Mouse (Mus musculus): ENCODE results near the gene Chd1l. TPM values are rescaled to one million over a fixed set of nuclear protein-coding genes. Genes with fewer than 3 reads are reported as not detected.
A peak's percentile ranks its signal among the peaks of the same experiment; 100 is the strongest.

Gene Chd1l
- total RNA-seq, 2 experiments from 2014 or later, result 9.2 to 10.3 TPM

DNA sequence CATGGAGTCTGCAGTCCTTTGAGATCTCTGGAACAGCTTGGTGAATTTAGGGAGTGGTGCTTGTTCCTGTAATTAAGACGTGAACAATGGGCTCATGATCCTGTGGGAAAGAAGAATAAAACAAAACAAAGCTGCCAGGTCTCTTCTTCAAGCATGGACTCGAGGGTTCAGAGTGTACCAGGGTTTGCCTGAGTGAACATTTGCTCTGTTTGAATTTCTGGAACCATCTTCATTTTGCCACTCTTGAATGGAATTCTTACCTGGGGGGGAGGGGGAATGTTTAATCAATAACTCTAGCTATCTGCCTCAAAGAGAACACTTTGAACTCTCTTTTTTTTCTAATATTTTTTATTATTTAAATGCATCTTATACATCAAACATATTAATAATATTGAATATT is 14.6 kb upstream of the Chd1l start:
- intact Hi-C loops (cut with DNase I), result no loop called here

DNA sequence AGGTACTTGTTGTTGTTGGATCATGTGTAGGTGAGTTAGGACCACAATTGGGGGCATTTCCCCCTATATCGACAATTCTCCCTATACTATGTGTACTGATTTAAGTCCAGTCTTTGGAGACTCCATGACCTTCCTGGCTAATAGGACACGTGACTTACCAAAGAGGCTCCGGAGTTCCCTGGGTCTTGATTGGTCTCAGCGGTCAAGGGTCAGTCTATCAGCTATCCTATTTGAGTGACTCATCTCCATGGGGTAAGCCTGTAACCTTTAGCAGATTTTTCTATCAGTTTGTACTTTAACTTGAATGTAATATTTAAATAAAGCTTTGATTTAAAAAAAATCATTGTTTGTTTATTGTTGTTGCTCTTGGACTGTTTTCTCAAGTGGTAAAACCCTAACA is 10.7 kb upstream of the Chd1l start:
- intact Hi-C loops (cut with DNase I), result no loop called here
- DNase-seq (ENCODE audit: low spot score in 2 of 2), result no peak

More for the DNA sequence above, 14.6 kb upstream of the Chd1l start:
- DNase-seq (ENCODE audit: low spot score in 2 of 2), result no peak

DNA sequence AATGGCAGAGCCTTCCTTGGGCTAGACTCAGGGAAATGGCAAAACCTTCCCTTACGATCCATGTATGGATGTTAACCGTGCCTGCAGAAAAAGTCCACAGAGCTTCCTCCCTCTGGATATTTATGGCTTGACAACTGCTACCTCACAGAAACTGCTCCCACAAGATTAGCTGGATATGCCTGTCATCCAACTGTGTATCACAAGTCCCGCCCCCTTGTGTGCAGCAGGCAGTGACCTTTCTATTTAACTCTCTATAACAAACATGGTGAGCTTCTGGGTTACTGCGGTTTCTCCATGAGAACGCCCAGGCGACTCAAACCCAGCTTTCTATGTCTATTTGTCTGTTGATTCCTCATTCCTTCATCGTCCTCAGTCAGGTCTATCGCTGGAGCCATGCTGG is 7.9 kb upstream of the Chd1l start:
- intact Hi-C loops (cut with DNase I), result no loop called here
- DNase-seq (ENCODE audit: low spot score in 2 of 2), result peak in 1 of 2 experiments; percentile 5

DNA sequence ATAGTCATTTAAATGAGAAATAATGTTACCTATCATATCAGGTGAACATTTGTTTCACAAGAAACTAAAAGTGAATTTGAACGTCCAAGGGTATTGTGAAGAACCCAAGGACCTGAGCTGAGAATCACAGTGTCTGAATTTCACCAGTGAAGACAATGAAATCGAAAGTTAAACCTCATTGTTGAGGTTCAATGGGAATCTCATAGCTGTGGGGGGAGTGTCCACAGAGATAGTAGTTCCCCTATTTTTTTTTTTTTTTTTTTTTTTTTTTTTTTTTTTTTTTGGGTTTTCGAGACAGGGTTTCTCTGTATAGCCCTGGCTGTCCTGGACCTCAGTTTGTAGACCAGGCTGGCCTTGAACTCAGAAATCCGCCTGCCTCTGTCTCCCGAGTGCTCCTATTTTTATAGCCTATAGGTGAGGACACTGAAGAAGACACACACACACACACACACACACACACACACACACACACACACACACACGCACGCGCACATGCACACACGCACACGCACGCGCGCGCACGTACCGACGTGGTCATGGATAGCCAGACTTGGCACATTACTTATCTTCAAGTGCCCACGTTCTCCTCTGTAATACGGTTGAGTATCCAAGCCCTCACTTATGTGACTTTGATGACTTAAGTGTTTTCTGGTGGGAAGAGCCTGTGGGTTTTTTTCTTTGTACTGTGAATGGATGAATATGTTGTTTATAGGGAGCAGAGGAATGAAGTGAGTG is 7.3 kb upstream of the Chd1l start:
- intact Hi-C loops (cut with DNase I), result no loop called here
- DNase-seq (ENCODE audit: low spot score in 2 of 2), result no peak

DNA sequence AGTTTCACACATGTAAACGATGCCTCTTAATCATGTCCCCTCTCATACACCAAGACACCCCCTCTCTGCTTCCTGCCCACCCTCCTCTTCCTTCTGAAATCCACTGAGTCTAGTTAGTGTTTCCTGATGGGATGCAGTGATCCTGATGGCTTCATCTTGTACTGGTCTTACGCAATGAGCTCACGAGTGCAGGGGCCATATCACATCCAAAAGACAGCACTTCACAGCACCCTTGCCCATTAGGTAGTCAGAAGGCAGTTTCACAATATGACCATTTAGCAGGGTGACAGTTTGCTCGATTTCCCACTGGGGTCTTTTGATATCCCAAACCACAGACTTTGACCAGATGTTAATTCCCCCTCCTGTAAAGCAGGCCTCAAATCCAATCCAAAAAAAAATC is 5.9 kb upstream of the Chd1l start:
- intact Hi-C loops (cut with DNase I), result no loop called here
- no peak for DNase-seq (ENCODE audit: low spot score in 2 of 2)

DNA sequence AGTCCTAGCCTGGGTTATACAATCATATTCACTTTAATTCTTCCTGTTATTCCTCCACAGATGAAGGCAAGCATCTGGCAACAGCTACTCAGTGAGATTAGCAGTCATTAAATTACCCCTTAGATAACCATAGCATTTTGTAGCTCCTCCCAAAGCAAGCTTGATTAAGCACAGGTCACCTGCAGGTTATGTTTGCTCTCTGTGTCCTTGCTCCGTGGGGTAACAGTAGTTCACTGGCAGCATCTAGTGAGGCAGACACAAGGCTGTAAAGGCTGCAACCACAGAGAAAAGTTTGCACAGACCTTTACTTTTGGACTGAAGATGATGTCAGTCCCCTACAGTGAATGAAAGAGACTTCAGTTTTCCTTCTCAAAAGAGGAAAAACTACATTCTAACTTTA is 5.2 kb upstream of the Chd1l start:
- no peak for DNase-seq (ENCODE audit: low spot score in 2 of 2)
- intact Hi-C loops (cut with DNase I), result no loop called here

DNA sequence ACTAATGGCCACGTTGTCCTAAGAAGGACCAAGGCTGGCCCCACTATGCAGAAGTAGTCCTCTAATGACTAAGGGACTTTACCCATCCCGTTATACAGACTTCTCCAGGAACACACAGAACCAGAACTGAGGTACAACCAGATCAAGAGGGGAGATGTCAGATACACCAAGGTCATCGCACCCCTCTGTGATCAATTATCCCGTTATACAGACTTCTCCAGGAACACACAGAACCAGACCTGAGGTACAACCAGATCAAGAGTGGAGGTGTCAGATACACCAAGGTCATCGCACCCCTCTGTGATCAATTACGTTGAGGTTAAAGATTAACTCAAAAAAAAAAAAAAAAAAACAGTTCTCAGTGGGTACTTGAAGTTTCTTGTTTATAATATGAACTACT is 1.0 kb upstream of the Chd1l start:
- intact Hi-C loops (cut with DNase I), result no loop called here
- no peak for DNase-seq (ENCODE audit: low spot score in 2 of 2)

DNA sequence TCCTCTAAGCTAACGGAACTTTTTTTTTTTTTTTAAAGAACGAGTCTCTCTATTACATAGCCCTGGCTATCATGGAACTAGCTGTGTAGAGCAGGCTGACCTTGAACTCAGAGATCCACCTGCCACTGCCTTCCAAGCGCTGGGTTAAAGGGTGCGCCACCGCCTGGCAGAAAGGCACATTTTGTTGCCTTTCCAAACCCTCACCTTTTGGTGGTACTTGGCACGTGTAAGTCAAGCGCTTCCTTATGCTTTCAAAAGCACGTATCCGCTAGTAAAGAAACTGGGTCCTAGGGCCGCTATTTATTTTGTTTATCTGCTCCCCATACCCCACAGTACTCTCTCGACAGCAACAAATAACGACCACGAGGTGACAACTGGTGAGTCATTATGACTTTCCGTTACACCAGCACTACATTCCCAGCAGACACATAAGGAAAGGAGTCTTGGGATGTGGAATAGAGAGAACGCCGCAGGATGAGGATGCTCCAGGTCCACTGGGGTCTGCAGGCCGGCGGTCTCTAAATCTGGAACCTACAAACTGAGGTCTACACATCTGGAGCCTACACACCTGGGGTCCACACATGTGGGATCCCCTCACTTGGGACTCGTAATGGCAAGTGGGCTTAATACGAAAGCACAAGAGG is 680 bp downstream of the Chd1l start:
- DNase-seq (ENCODE audit: low spot score in 2 of 2), result peak in 1 of 2 experiments; percentile 7
- intact Hi-C loops (cut with DNase I), result no loop called here

DNA sequence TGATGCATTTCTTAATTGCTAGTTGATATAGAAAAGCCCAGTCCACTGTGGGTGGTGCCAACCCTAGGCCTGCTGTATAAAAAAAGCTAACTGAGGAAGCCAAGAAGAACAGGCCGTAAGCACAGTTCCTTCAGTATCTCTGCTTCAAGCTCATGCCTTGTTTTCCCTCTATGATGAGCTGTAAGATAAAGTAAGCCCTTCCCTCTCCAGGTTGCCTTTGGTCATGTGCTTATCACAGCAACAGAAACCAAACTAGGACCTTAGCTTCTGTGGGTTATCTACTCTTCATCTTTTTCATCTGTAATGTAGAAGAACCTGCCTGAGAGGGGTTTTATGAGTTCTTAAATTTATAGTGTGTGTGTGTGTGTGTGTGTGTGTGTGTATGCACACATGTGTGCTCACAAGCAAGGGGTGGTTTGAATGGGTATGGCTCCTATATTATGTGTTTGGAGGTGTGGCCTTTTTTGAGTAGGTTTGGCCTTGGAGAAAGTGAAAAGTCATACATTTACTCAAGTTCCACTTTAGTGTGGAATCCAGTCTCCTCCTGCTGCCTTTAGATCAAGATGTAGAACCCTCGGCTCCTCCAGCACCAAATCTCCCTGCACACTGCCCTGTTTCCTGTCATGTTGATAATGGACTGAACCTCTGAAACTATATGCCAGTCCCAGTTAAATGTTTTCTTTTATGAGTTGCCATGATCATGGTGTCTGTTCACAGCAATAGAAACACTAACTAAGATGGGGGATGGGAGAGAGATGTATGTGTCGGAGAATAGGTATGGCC is 9.8 kb downstream of the Chd1l start:
- DNase-seq (ENCODE audit: low spot score in 2 of 2), result no peak
- intact Hi-C loops (cut with DNase I), result no loop called here

DNA sequence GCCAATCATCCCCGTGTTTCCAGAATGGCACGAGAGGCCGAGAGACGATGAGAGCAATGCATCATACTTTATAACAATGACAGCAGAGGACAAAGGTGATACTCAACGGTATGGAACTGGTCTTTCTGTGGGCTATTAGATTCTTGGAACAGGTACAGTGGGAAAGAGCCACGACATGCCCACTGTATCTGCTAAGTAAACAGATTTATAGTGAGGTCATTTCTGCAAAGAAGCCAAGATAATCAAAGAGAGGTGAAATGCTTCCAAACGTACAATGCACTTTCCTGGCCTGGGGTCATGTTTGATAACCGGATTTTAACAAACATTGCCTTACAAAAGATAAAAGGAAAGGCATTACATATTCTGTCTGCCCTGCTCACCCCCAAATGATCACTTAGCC is 13.2 kb downstream of the Chd1l start:
- DNase-seq (ENCODE audit: low spot score in 2 of 2), result no peak
- intact Hi-C loops (cut with DNase I), result no loop called here

DNA sequence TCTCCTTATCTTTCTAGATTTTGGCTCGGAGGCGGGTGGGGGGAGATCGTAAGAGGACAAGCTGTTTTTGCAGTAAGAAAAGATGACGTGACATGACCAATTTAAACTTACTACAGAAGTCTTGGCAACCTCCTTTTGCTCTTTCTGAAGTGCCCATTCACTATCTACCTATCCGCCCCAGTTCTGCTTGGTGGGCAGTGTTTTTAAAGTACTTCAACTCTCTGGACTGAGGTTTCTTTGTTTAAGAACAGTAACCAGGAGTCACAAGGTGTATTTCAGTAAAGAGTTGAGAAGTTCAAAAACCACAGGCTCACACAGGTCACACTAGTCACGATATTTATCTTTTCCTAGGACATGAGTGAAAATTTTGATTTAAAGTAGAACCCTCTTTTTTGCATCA is 14.9 kb downstream of the Chd1l start:
- intact Hi-C loops (cut with DNase I), result no loop called here
- DNase-seq (ENCODE audit: low spot score in 2 of 2), result no peak

DNA sequence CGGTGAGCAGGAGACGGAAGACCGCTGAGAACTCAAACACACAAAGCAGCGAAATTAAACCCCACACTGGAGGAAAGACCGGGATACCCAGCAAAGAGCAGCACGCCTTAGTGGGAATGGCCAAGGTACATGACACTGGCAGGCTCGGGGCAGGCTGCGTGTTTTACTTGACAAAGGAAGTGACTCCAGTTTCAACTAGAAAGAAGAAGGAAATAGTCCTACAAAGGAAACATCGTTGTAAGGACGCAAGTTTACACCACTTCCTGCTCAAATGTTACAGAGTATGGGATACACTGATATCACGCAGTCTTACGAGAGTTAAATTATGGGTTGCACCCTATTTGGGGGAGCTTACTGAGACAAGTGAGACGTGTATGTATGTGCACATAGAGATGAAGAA is 15.9 kb downstream of the Chd1l start:
- no peak for DNase-seq (ENCODE audit: low spot score in 2 of 2)
- intact Hi-C loops (cut with DNase I), result no loop called here

DNA sequence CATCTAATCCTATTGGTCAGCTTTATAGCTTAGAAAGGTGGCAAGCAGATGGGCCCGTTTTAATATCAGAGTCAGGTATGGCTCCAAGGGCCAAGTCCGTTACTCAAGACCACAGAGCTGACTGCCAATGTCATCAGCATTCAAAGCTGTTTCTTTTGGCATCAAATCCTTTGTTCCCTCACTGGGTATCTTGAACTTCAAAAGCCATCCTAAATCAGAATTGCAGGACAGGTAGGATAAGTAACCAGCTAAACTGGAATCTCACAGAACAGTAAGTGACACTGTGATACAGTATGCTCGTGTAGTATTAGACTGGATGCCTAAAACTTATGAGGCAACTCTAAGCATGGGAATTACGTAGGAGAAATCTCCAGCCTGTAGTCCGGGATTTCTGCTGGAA is 16.9 kb downstream of the Chd1l start:
- no peak for DNase-seq (ENCODE audit: low spot score in 2 of 2)
- intact Hi-C loops (cut with DNase I), result no loop called here

DNA sequence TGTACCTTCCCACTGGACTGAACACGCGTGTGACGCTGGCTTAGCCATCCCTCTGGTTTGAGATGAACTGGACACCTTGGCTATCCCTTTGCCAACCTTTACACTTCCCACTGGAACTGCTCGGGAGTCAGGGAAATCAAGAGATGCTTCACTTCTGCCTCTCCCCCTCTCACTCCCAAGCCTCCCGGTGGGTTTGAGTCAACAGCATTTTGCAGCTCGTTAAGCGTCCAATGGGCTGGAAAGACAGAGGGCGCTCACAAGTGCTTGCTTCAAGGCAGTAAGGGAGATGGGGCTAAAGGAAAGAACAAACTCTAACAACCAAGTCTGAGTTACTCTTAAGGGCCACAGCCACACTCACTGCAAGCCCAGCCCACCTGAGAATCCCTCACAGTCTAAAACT is 19.3 kb downstream of the Chd1l start:
- DNase-seq (ENCODE audit: low spot score in 2 of 2), result no peak
- intact Hi-C loops (cut with DNase I), result no loop called here

DNA sequence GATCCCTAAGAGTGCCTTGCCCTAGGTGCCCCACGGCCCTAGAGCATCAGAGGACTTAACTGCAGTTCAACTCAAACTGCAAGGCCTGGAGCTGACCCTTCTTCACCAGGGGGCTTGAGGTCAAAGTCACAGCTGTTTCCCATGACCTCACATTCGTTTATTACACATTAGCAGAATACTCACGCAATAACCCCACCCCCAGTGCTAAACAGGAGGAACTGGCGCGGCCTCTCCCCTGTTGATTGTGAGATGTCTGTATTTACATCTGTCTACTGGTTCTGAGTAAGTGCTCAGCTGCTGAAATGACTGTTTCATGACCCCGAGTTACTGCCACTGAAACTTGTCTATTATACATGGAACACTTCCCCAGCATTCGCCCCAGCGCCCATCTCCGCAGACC is 22.3 kb downstream of the Chd1l start:
- intact Hi-C loops (cut with DNase I), result loop anchor here (5.0 to 10.0 kb wide), 3 partner anchors 243 to 403 kb away; no protein-coding TSS in a partner anchor
- no peak for DNase-seq (ENCODE audit: low spot score in 2 of 2)

DNA sequence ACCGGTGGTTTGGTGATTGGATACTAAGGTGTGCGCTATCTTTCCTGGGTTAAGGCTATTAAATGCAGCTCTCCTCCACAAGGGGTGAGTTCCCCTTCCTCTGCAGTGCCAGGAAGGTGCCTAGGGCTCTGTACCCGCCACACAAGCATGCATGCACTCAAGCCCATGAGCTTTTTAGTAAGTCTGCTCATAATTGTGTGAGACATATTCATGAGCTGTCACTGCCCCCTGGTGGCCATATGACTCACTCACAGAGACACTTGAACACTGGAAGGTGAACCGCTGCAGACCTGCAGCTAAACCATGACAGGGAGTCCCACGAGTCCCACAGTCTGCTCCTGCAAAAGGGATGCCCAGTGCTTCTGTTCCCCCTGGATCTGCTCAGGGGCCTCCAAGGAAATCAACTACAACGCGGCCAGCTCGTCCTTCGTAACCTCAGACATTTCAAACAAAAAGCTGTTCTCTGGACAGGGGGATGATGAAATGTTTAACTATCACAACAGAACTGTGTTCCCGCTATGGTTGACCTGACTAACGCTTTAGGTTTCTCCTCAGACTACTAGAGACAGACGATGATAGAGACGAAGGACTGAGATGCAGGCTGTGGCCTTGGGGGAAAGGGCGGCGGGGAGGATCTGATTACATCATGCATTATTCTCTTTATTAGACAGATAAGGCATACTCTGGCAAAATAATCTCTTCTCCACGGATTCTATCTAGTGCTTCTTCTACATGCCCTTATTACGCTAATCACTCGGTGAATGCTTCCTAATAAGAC is 24.4 kb downstream of the Chd1l start:
- intact Hi-C loops (cut with DNase I), result loop anchor here (2.0 to 10.0 kb wide), 5 partner anchors 191 to 649 kb away; no protein-coding TSS in a partner anchor
- peak; percentile 90 to 92 for DNase-seq (ENCODE audit: low spot score in 2 of 2)

DNA sequence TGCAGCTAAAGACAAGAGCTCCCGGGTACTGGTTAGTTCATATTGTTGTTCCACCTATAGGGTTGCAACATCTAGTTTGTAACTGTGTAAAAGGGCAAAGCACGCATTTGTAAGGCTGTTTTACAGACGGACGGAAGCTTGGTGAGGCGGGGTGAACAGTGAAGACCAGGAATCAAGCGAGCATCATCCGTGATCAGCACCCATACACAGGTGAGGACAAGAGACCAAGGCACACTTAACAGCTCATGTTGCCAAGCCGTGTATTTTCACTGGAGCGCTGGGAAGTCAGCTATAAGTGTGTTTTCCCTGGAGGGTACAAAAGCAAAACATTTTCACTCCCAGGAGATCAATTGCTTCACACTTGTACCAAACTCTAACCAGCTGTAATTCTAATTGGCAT is 36.2 kb downstream of the Chd1l start:
- intact Hi-C loops (cut with DNase I), result no loop called here
- no peak for DNase-seq (ENCODE audit: low spot score in 2 of 2)

DNA sequence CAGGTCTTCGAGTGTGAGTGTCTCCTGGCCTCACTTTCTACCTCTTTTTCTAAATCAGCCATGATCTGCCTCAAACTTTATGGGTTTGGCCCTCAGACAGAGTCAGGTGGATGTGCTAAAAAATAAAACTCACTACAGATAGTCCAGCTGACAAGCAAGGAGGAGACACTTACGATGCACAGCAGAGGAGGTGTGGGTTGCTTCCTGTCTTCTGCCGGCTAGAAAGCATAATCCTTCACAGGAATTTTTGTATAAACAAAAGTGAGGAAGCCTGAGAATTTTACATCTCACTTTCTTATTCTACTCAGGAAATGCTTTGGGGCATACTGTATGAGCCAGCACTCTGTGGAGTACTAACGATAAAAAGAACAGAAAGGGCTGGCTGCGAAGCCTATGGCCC is 45.4 kb downstream of the Chd1l start:
- peak in 1 of 2 experiments; percentile 61 for DNase-seq (ENCODE audit: low spot score in 2 of 2)
- intact Hi-C loops (cut with DNase I), result no loop called here

DNA sequence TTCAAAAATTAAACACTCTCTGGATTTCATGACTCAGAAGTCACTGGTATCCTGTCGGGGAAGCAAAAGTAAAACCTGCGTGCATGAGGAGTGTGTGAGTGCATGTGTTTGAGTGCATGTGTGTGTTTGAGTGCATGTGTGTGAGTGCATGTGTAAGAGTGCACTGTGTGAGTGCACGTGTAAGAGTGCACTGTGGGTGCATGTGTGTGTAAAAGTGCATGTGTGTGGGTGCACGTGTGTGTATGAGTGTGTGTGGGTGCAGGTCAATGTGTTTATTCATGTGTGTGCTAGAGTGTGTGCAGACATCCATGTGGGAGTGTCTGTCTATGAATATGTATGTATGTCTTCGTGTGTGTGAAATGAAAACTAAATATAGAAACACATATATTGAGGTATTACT is 51.4 kb downstream of the Chd1l start:
- no peak for DNase-seq (ENCODE audit: low spot score in 2 of 2)
- intact Hi-C loops (cut with DNase I), result no loop called here

DNA sequence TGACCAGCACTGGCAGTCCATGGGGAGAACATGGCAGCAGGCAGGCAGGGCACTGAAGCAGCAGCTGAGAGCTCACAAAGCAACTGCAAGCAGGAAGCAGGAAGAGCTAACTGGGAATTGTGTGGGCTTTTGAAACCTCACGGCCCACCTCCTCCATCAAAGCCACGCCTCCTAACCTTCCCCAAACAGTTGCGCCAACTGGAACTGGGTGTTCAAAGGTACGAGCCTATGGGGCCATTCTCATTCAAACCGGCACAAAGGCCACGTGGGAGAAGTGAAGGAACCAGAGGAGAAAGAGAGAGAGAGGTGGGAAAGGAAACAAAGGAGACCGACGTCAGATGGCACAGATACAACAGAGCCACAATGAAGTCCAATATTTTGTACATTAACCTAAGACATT is 63.8 kb downstream of the Chd1l start:
- intact Hi-C loops (cut with DNase I), result no loop called here
- DNase-seq (ENCODE audit: low spot score in 2 of 2), result no peak

Measured in left cerebral cortex, postnatal 25 days (tissue).